Mouse (Mus musculus): ENCODE measurements around the gene Golgb1.
"Not testable (repeated sequence)": the region's sequence is repeated elsewhere in the genome, so short reads cannot be mapped to it uniquely, and the experiment has no call there.

Gene Golgb1

GRCm38 (mm10) chr16:36874583-36875275 lies at the start of gene Golgb1, which contains the start of gene Eaf2:
Gene Golgb1, plus strand, starts transcription at chr16:36875140.
Gene Eaf2, minus strand, starts transcription at chr16:36875003.
- peak; percentile 95 for DNase-seq (ENCODE audit: low spot score)

GRCm38 (mm10) chr16:36827611-36828053 lies 47.3 kb upstream of the Golgb1 start:
- no peak for DNase-seq (ENCODE audit: low spot score)

GRCm38 (mm10) chr16:36828054-36828786 lies 46.7 kb upstream of the Golgb1 start, which contains the start of gene Iqcb1:
Gene Iqcb1, plus strand, starts transcription at chr16:36828385.
- DNase-seq (ENCODE audit: low spot score): peak; percentile 86

GRCm38 (mm10) chr16:36828820-36829219 lies 46.1 kb upstream of the Golgb1 start:
- no peak for DNase-seq (ENCODE audit: low spot score)

GRCm38 (mm10) chr16:36846894-36847293 lies 28.0 kb upstream of the Golgb1 start:
- not testable (repeated sequence) for DNase-seq (ENCODE audit: low spot score)

- DNase-seq (ENCODE audit: low spot score): no peak
Observed at GRCm38 (mm10) chr16:36851202-36851601, 23.7 kb upstream of the Golgb1 start.

GRCm38 (mm10) chr16:36863585-36863984 lies 11.4 kb upstream of the Golgb1 start:
- DNase-seq (ENCODE audit: low spot score): no peak

GRCm38 (mm10) chr16:36869442-36869841 lies 5.5 kb upstream of the Golgb1 start:
- no peak for DNase-seq (ENCODE audit: low spot score)

GRCm38 (mm10) chr16:36875276-36875851 lies 424 bp downstream of the Golgb1 start:
- peak; percentile 76 for DNase-seq (ENCODE audit: low spot score)

- no peak for DNase-seq (ENCODE audit: low spot score)
Observed at GRCm38 (mm10) chr16:36877316-36877715, 2.4 kb downstream of the Golgb1 start.

- DNase-seq (ENCODE audit: low spot score): no peak
Observed at GRCm38 (mm10) chr16:36882737-36883343, 7.9 kb downstream of the Golgb1 start.

GRCm38 (mm10) chr16:36884881-36885280 lies 9.9 kb downstream of the Golgb1 start:
- peak; percentile 54 for DNase-seq (ENCODE audit: low spot score)

- no peak for DNase-seq (ENCODE audit: low spot score)
Observed at GRCm38 (mm10) chr16:36885912-36886311, 11.0 kb downstream of the Golgb1 start.

- DNase-seq (ENCODE audit: low spot score): peak; percentile 70
Observed at GRCm38 (mm10) chr16:36887546-36887945, 12.6 kb downstream of the Golgb1 start.

GRCm38 (mm10) chr16:36890559-36890958 lies 15.6 kb downstream of the Golgb1 start:
- DNase-seq (ENCODE audit: low spot score): no peak

- no peak for DNase-seq (ENCODE audit: low spot score)
Observed at GRCm38 (mm10) chr16:36891415-36891814, 16.5 kb downstream of the Golgb1 start.

- no peak for DNase-seq (ENCODE audit: low spot score)
Observed at GRCm38 (mm10) chr16:36893317-36893716, 18.4 kb downstream of the Golgb1 start.

GRCm38 (mm10) chr16:36896712-36897111 lies 21.8 kb downstream of the Golgb1 start:
- no peak for DNase-seq (ENCODE audit: low spot score)

- DNase-seq (ENCODE audit: low spot score): no peak
Observed at GRCm38 (mm10) chr16:36903156-36903555, 28.2 kb downstream of the Golgb1 start.

GRCm38 (mm10) chr16:36911909-36912308 lies 37.0 kb downstream of the Golgb1 start:
- DNase-seq (ENCODE audit: low spot score): no peak

GRCm38 (mm10) chr16:36912311-36912710 lies 37.4 kb downstream of the Golgb1 start:
- no peak for DNase-seq (ENCODE audit: low spot score)

GRCm38 (mm10) chr16:36914195-36914594 lies 39.3 kb downstream of the Golgb1 start:
- no peak for DNase-seq (ENCODE audit: low spot score)
